Mouse (Mus musculus): Measurements from ENCODE around the gene Olfr1324.
"Not testable (repeated sequence)": the region's sequence is repeated elsewhere in the genome, so short reads cannot be mapped to it uniquely, and the experiment has no call there.

Gene Olfr1324

GRCm38 (mm10) chrX:50428398-50428797, at the start of gene Olfr1324:
Gene Olfr1324 (minus strand): TSS chrX:50428498.
- no peak for DNase-seq (ENCODE audit: low spot score)

- not testable (repeated sequence) for DNase-seq (ENCODE audit: low spot score)
Observed at GRCm38 (mm10) chrX:50470341-50470740, 42.0 kb upstream of the Olfr1324 start.

GRCm38 (mm10) chrX:50456136-50456535, 27.8 kb upstream of the Olfr1324 start:
- no peak for DNase-seq (ENCODE audit: low spot score)

- DNase-seq (ENCODE audit: low spot score), result no peak
Observed at GRCm38 (mm10) chrX:50443352-50443751, 15.1 kb upstream of the Olfr1324 start.

- DNase-seq (ENCODE audit: low spot score), result no peak
Observed at GRCm38 (mm10) chrX:50442696-50443095, 14.4 kb upstream of the Olfr1324 start.

- no peak for DNase-seq (ENCODE audit: low spot score)
Observed at GRCm38 (mm10) chrX:50432499-50432898, 4.2 kb upstream of the Olfr1324 start.

GRCm38 (mm10) chrX:50427712-50428328, 478 bp downstream of the Olfr1324 start:
- no peak for DNase-seq (ENCODE audit: low spot score)

GRCm38 (mm10) chrX:50425899-50426436, 2.3 kb downstream of the Olfr1324 start:
- no peak for DNase-seq (ENCODE audit: low spot score)

GRCm38 (mm10) chrX:50410361-50410760, 17.9 kb downstream of the Olfr1324 start:
- DNase-seq (ENCODE audit: low spot score), result not testable (repeated sequence)

- not testable (repeated sequence) for DNase-seq (ENCODE audit: low spot score)
Observed at GRCm38 (mm10) chrX:50390616-50391015, 37.7 kb downstream of the Olfr1324 start.

- DNase-seq (ENCODE audit: low spot score), result no peak
Observed at GRCm38 (mm10) chrX:50374978-50375377, 53.3 kb downstream of the Olfr1324 start.
